9 mouse cellular contexts compared by ENCODE assay signal in genomic region chr5:106560631-106561498, GRCm38 (mm10). TPM values are rescaled to one million over a fixed set of nuclear protein-coding genes. Genes with fewer than 3 reads are reported as not detected.
DNase-seq lines count a peak whose midpoint lies in the region; ATAC-seq lines count a peak whose summit lies in the region.
"Had no signal": no experiment of that assay in that cellular context is flagged by ENCODE, and none has a peak within 500 bp of the region (broad histone marks: within the 10 kb centered on the region; RNA-seq: fewer than 3 reads in every experiment).

No protein-coding gene starts in this region.

- peak overlapping the region; percentile 70 for H3K4me3 ChIP-seq in megakaryocyte, embryonic 14.5 days (replicated peaks)
- H3K4me3 ChIP-seq in hindbrain, embryonic 11.5 days (ENCODE audit: low read depth, low read length), result peak overlapping the region; percentile 29
- H3K4me3 ChIP-seq: erythroblast, embryonic 14.5 days had no signal

- H3K4me2 ChIP-seq in hindbrain, embryonic 11.5 days (replicated peaks; ENCODE audit: low read depth, low read length), result peak overlapping the region; percentile 60

- H3K9me3 ChIP-seq in megakaryocyte, embryonic 14.5 days, result 0 out of 2 replicates have a peak, but pooled peaks cover 3% of the 10 kb centered on the region
- no peaks in the 10 kb centered on the region for H3K9me3 ChIP-seq in hindbrain, embryonic 11.5 days (ENCODE audit: control insufficient read depth, low read length)

- DNase-seq in hindbrain, embryonic 11.5 days (ENCODE audit: low spot score), result peak; percentile 47
- no peak for DNase-seq in gastrocnemius, postnatal 4 days (ENCODE audit: low spot score in 2 of 2)
- DNase-seq in spleen, postnatal 4 days (ENCODE audit: low spot score in 2 of 2), result no peak
- DNase-seq in urinary bladder, postnatal 14 days (ENCODE audit: low spot score), result no peak

- H3K9ac ChIP-seq in hindbrain, embryonic 11.5 days (ENCODE audit: low read depth, low read length), result peak overlapping the region; percentile 28; the same call in 1 of the 2 replicates

- ATAC-seq in megakaryocyte, adult 5-6 weeks (ENCODE audit: poor library complexity, severe bottlenecking), result no peak
- ATAC-seq in common myeloid progenitor, adult 5-6 weeks (replicated peaks; ENCODE audit: low read depth, poor library complexity, severe bottlenecking), result 0 out of 2 replicates have a peak, but pooled peaks have one; percentile 22
- peak; percentile 51 for ATAC-seq in hindbrain, embryonic 11.5 days (ENCODE audit: low FRiP score)
- ATAC-seq in megakaryocyte-erythroid progenitor cell, adult 5-6 weeks (replicated peaks; ENCODE audit: low FRiP score, low TSS enrichment, poor library complexity, severe bottlenecking), result peak; percentile 26; the same call in 1 of the 2 replicates

- H3K4me1 ChIP-seq in megakaryocyte, embryonic 14.5 days, result peaks cover 6% of the 10 kb centered on the region; the same call in 1 of the 2 replicates
- peaks cover 7% of the 10 kb centered on the region; the same call in 1 of the 2 replicates for H3K4me1 ChIP-seq in hindbrain, embryonic 11.5 days (replicated peaks; ENCODE audit: control insufficient read depth, insufficient read depth, low read length)

- peaks cover 80% of the 10 kb centered on the region for H3K27me3 ChIP-seq in megakaryocyte, embryonic 14.5 days (replicated peaks)
- H3K27me3 ChIP-seq in hindbrain, embryonic 11.5 days (ENCODE audit: control insufficient read depth, insufficient read depth, low read length), result peaks cover 32% of the 10 kb centered on the region

- whole genome bisulfite sequencing in hindbrain, embryonic 11.5 days, result 4% methylated on average over 40 of the region's 40 CpGs

- no peaks in the 10 kb centered on the region for H3K36me3 ChIP-seq in megakaryocyte, embryonic 14.5 days (replicated peaks; ENCODE audit: low read length)
- no peaks in the 10 kb centered on the region for H3K36me3 ChIP-seq in hindbrain, embryonic 11.5 days (ENCODE audit: control insufficient read depth, insufficient read depth, low read length)

- H3K27ac ChIP-seq in hindbrain, embryonic 11.5 days (ENCODE audit: low read depth, low read length), result peak overlapping the region; percentile 51

RNA-seq across cellular contexts. Expression of gene Gm17304, which starts 48.0 kb away (rescaled TPM):
- polyA plus RNA-seq in megakaryocyte, embryonic 14.5 days (2012; ENCODE audit: insufficient read depth, low replicate concordance), result not detected in 2 replicates
- total RNA-seq in megakaryocyte, adult 5-6 weeks (2015), result not detected in 2 replicates
- not detected in 2 replicates for total RNA-seq in megakaryocyte, adult 5-6 weeks (2017)
- total RNA-seq in common myeloid progenitor, adult 5-6 weeks (2017), result not detected in 2 replicates
- polyA plus RNA-seq in hindbrain, embryonic 11.5 days (2014; fragmentation: Nextera tagmentation; extraction: Ambion mirVana), result not detected in 2 replicates
- not detected in 2 replicates for total RNA-seq in megakaryocyte-erythroid progenitor cell, adult 5-6 weeks (2014; fragmentation: Nextera tagmentation)
- not detected in 2 replicates for total RNA-seq in megakaryocyte-erythroid progenitor cell, adult 5-6 weeks (2017)
- total RNA-seq in gastrocnemius, postnatal 4 days (2021), result not detected
- polyA plus RNA-seq: erythroblast, embryonic 14.5 days had no signal
